Mouse (Mus musculus) CH12.LX (cell line): ENCODE measurements at regions not wholly inside any gene's neighbourhood (a gene's known extent, or its start where the extent isn't known, plus 50 kb on each side); places are given as distances from the start of the nearest gene placed in this dataset.

Source experiments
- DNase-seq: peaks from one replicate; pipeline ENCODE4 v3.0.0-alpha.2; 2013; ENCODE audit errors: extremely low read depth
- H3K27ac ChIP-seq: 2 replicates; pipeline ENCODE4 v1.5.1; 2012; ENCODE audit warnings: low read depth, mild to moderate bottlenecking, control low read depth, moderate library complexity; ENCODE audit not compliant: insufficient read depth
- H3K27me3 ChIP-seq: replicated peaks from 2 replicates; pipeline ENCODE3; 2012; ENCODE audit warnings: inconsistent platforms
- H3K36me3 ChIP-seq, 2 experiments: replicated peaks in 1 of 2; 2 replicates each; pipeline versions ENCODE3 to v1.6.1; 2012; ENCODE audit warnings: inconsistent platforms in 1 of 2, low read length in 1 of 2, mild to moderate bottlenecking in 1 of 2, mixed read lengths in 1 of 2, moderate library complexity in 1 of 2; ENCODE audit not compliant: control insufficient read depth in 1 of 2, insufficient read depth in 1 of 2
- H3K4me1 ChIP-seq, 2 experiments: 2 replicates each; pipeline ENCODE4 v1.6.1; 2012; ENCODE audit warnings: inconsistent platforms in 1 of 2, moderate library complexity in 1 of 2; ENCODE audit not compliant: insufficient read depth in 2 of 2, control insufficient read depth in 1 of 2
- H3K4me2 ChIP-seq: 2 replicates; pipeline ENCODE4 v1.6.1; 2012; ENCODE audit warnings: low read depth, mild to moderate bottlenecking, control low read depth; ENCODE audit not compliant: poor library complexity, insufficient read depth, severe bottlenecking
- H3K4me3 ChIP-seq, 3 experiments: fragments of 150-350 bp in 1 of 3; sonication (generic) in 1 of 3; replicated peaks in 1 of 3; 2 replicates each; pipeline versions ENCODE3 to v1.5.1; 2011 to 2012; ENCODE audit warnings: low read depth in 2 of 3, low read length in 2 of 3, mild to moderate bottlenecking in 2 of 3, moderate library complexity in 2 of 3, control low read depth in 1 of 3, improper control_type of control experiment in 1 of 3, inconsistent platforms in 1 of 3, mixed read lengths in 1 of 3; ENCODE audit not compliant: poor library complexity in 1 of 3
- H3K79me2 ChIP-seq: replicated peaks from 2 replicates; pipeline ENCODE4 v1.6.1; 2012; ENCODE audit warnings: mild to moderate bottlenecking, moderate library complexity; ENCODE audit not compliant: control insufficient read depth, poor library complexity, insufficient read depth, severe bottlenecking; ENCODE audit errors: extremely low read depth
- H3K9ac ChIP-seq: 2 replicates; pipeline ENCODE4 v1.6.1; 2012; ENCODE audit warnings: low read depth, mild to moderate bottlenecking, control low read depth, moderate library complexity; ENCODE audit not compliant: insufficient read depth
- H3K9me3 ChIP-seq: replicated peaks from 2 replicates; pipeline ENCODE3; 2012; ENCODE audit warnings: low read length, inconsistent platforms, mixed read lengths
- CHD1 ChIP-seq: IDR thresholded peaks from 2 replicates; pipeline ENCODE4 v1.6.1; 2012; ENCODE audit warnings: low read depth, low read length, improper control_type of control experiment, inconsistent platforms
- CHD2 ChIP-seq: IDR thresholded peaks from 2 replicates; pipeline ENCODE4 v1.6.1; 2011; ENCODE audit warnings: low read length, improper control_type of control experiment
- CTCF ChIP-seq, 2 experiments: IDR thresholded peaks in 1 of 2; conservative IDR thresholded peaks in 1 of 2; 2 replicates each; pipeline ENCODE4 v1.5.1; 2011 to 2012; ENCODE audit warnings: low read depth in 2 of 2, low read length in 2 of 2, improper control_type of control experiment in 1 of 2, inconsistent platforms in 1 of 2, mild to moderate bottlenecking in 1 of 2, moderate library complexity in 1 of 2
- E2F4 ChIP-seq: IDR thresholded peaks from 2 replicates; pipeline ENCODE4 v1.6.1; 2011; ENCODE audit warnings: low read depth, low read length, improper control_type of control experiment; ENCODE audit not compliant: insufficient replicate concordance
- ELF1 ChIP-seq: IDR thresholded peaks from 2 replicates; pipeline ENCODE4 v1.6.1; 2014; ENCODE audit warnings: low read depth, mild to moderate bottlenecking, inconsistent platforms, low read length, improper control_type of control experiment
- EP300 ChIP-seq: IDR thresholded peaks from 2 replicates; pipeline ENCODE4 v1.6.1; 2011; ENCODE audit warnings: low read length, improper control_type of control experiment
- ETS1 ChIP-seq: conservative IDR thresholded peaks from 2 replicates; pipeline ENCODE4 v1.6.1; 2012; ENCODE audit warnings: low read depth, mild to moderate bottlenecking, inconsistent platforms, low read length, improper control_type of control experiment, moderate library complexity
- GABPA ChIP-seq: IDR thresholded peaks from 2 replicates; pipeline ENCODE4 v1.6.1; 2012; ENCODE audit warnings: low read depth, low read length, improper control_type of control experiment, inconsistent platforms; ENCODE audit not compliant: insufficient replicate concordance
- HCFC1 ChIP-seq: IDR thresholded peaks from 2 replicates; pipeline ENCODE4 v1.6.1; 2012; ENCODE audit warnings: low read depth, mild to moderate bottlenecking, inconsistent platforms, low read length, improper control_type of control experiment
- IRF4 ChIP-seq: IDR thresholded peaks from 2 replicates; pipeline ENCODE4 v1.6.1; 2014; ENCODE audit warnings: low read depth, mild to moderate bottlenecking, inconsistent platforms, low read length, improper control_type of control experiment
- JUN ChIP-seq: IDR thresholded peaks from 2 replicates; pipeline ENCODE4 v1.6.1; 2011; ENCODE audit warnings: low read depth, mild to moderate bottlenecking, low read length, improper control_type of control experiment, moderate library complexity; ENCODE audit not compliant: insufficient read depth
- JUND ChIP-seq: conservative IDR thresholded peaks from 2 replicates; pipeline ENCODE4 v1.6.1; 2011; ENCODE audit warnings: low read depth, low read length, improper control_type of control experiment
- KAT2A ChIP-seq: IDR thresholded peaks from 2 replicates; pipeline ENCODE4 v1.6.1; 2012; ENCODE audit warnings: low read length, improper control_type of control experiment, inconsistent platforms; ENCODE audit not compliant: insufficient replicate concordance
- MAFK ChIP-seq: IDR thresholded peaks from 2 replicates; pipeline ENCODE4 v1.6.1; 2011; ENCODE audit warnings: low read length, improper control_type of control experiment; ENCODE audit not compliant: insufficient replicate concordance
- MAX ChIP-seq: IDR thresholded peaks from 2 replicates; pipeline ENCODE4 v1.6.1; 2011; ENCODE audit warnings: low read length, improper control_type of control experiment
- MAZ ChIP-seq: IDR thresholded peaks from 2 replicates; pipeline ENCODE4 v1.6.1; 2012; ENCODE audit warnings: low read depth, mild to moderate bottlenecking, inconsistent platforms, low read length, improper control_type of control experiment, moderate library complexity
- MYC ChIP-seq: IDR thresholded peaks from 2 replicates; pipeline ENCODE4 v1.6.1; 2011; ENCODE audit warnings: low read depth, mild to moderate bottlenecking, improper control_type of control experiment, low read length
- PAX5 ChIP-seq: IDR thresholded peaks from 2 replicates; pipeline ENCODE4 v1.6.1; 2012; ENCODE audit warnings: low read length, inconsistent platforms, mixed read lengths
- POLR2AphosphoS2 ChIP-seq: IDR thresholded peaks from 2 replicates; pipeline ENCODE4 v1.6.1; 2011; ENCODE audit warnings: low read depth, low read length, improper control_type of control experiment
- SIN3A ChIP-seq: IDR thresholded peaks from 2 replicates; pipeline ENCODE4 v1.6.1; 2012; ENCODE audit warnings: low read length, improper control_type of control experiment, inconsistent platforms
- SMC3 ChIP-seq: IDR thresholded peaks from 2 replicates; pipeline ENCODE4 v1.6.1; 2011; ENCODE audit warnings: low read depth, low read length, improper control_type of control experiment
- USF1 ChIP-seq: IDR thresholded peaks from 2 replicates; pipeline ENCODE4 v1.6.1; 2014; ENCODE audit warnings: low read depth, mild to moderate bottlenecking, inconsistent platforms, low read length, improper control_type of control experiment
- ZC3H11A ChIP-seq: IDR thresholded peaks from 2 replicates; pipeline ENCODE4 v1.6.1; 2012; ENCODE audit warnings: low read depth, mild to moderate bottlenecking, inconsistent platforms, low read length, improper control_type of control experiment
- ZMIZ1 ChIP-seq: IDR thresholded peaks from 2 replicates; pipeline ENCODE4 v1.6.1; 2012; ENCODE audit warnings: low read depth, mild to moderate bottlenecking, inconsistent platforms, low read length, improper control_type of control experiment
- dilution Hi-C: fragments of 300-500 bp; cut with MboI; formaldehyde crosslinking; loops from 2 replicates; pipeline ENCODE4 v1.14.3; 2020; ENCODE audit warnings: low sequenced_read_pairs; ENCODE audit not compliant: extremely low pct_unique_long_range_greater_than_20kb, extremely low pct_ligation_motif_present
- in situ Hi-C: fragments of 300-500 bp; cut with MboI; formaldehyde crosslinking; loops from 3 replicates; pipeline ENCODE4 v1.14.3; 2019; ENCODE audit warnings: low sequenced_read_pairs, low pct_ligation_motif_present, low pct_unique_long_range_greater_than_20kb, mixed read lengths

DNA sequence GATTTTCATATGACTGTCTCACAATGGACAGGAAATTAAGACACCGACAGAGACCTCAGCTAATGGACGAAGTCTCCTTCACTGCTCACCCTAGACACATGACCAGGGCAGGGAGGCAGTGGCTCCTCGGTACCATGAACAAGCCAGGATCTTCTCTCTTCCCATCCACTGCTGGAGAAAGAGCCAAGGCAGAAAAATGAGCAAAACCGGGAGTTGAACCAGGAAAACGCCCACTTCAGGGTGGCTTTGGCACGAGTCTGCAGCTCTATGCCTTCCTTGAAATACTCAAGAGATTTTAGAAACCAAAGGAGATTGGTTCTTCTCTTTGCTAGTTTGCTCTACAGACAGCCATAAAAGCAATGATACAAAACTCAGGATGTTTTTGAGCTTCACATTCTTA lies 172.3 kb downstream of the Drd1 start:
- H3K79me2 ChIP-seq: no peaks in the 10 kb centered on the region
- H3K4me3 ChIP-seq: no peak overlapping the region
- no peaks in the 10 kb centered on the region for H3K4me1 ChIP-seq
- peaks cover 73% of the 10 kb centered on the region for H3K27me3 ChIP-seq
- TF ChIP-seq CHD1 (no peak), USF1 (no peak), EP300 (no peak), ZC3H11A (no peak), CHD2 (no peak), MAFK (no peak), SIN3A (no peak), ETS1 (no peak), SMC3 (no peak)
- TF ChIP-seq, all 38 proteins: peak for 0
- H3K9ac ChIP-seq: no peak overlapping the region
- dilution Hi-C loops: no loop called here
- DNase-seq: no peak
- no peaks in the 10 kb centered on the region for H3K36me3 ChIP-seq
- no peak overlapping the region for H3K27ac ChIP-seq
- in situ Hi-C loops: no loop called here
- peaks cover 7% of the 10 kb centered on the region for H3K9me3 ChIP-seq
- H3K4me2 ChIP-seq: no peak overlapping the region

DNA sequence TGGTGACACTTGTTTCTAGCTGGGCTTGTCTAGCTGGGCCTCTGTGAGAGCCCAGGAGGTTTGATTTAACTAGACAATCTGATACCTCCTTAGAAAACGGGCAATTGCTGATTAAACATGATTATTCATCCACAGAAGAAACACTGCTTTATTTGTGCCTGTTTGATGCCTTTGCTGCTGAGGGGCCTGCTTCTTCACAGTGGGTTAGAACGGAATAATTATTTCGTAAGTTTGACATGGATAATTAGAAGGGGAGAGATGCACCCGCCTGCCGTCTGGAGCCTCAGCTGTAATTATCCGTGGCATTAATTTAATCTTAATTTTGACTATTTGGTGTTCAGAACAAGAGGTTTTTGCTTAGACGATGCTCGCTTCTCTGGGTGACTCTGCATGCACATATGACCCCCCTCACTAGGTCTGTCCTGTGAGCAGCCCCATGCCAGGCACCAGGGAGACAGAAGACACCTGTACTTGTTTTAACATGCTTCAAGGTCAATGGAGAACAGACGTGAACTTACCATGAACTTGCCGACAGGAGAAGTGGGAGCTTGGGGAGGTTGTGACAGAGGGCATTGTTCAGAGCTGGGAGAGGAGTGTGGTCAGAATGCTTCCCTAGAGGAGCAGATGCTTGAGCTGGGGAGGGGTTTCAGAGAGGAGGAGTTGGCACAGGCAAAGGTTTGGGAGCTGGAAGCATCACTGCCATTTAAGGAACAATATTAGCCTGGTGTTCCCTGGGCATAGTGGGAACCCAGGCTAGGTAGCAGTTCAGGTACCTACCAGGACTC lies 174.8 kb downstream of the Drd1 start:
- TF ChIP-seq ETS1 (no peak), SIN3A (no peak), JUN (no peak), JUND (no peak), CHD2 (no peak), KAT2A (no peak), USF1 (no peak), ZC3H11A (no peak)
- Histone ChIP-seq H3K27me3 (peaks cover 63% of the 10 kb centered on the region), H3K4me3 (no peak overlapping the region), H3K9me3 (peaks cover 11% of the 10 kb centered on the region), H3K79me2 (no peaks in the 10 kb centered on the region), H3K27ac (no peak overlapping the region), H3K4me1 (no peaks in the 10 kb centered on the region), H3K9ac (no peak overlapping the region), H3K4me2 (no peak overlapping the region), H3K36me3 (no peaks in the 10 kb centered on the region)
- in situ Hi-C loops (no loop called here), dilution Hi-C loops (no loop called here)
- no peak for DNase-seq

DNA sequence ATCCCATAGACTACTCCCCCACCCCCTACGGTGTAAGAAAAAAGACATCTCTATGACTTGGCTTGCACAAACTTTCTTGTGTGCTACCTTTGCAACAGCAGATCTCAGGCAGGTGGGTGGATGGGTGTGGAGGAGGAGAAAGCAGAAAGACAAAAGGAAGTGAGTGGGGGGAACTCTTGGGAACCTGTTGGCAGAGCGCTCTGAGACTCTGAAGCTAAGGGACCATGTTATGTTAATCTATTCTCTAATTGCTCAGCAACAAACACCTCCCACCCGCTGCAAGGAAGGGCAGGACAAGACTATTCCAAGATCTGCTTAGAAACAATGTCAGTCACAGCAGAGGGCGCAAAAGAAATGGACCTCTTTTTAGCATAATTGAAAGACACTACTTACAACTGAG lies 180.0 kb downstream of the Drd1 start:
- H3K4me1 ChIP-seq: no peaks in the 10 kb centered on the region
- no peak overlapping the region for H3K4me2 ChIP-seq
- TF ChIP-seq POLR2AphosphoS2 (no peak), SMC3 (no peak), ZC3H11A (no peak), CTCF (conservative IDR thresholded peaks at IDR 0.05 in 1 of 2, IDR thresholded peaks at IDR 0.05 in 1 of 2; ENCODE audit: low read depth in 2 of 2, low read length in 2 of 2) (no peak), E2F4 (no peak), MAX (no peak), PAX5 (no peak), ZMIZ1 (no peak), EP300 (no peak), JUND (no peak), MAZ (no peak), GABPA (no peak), USF1 (no peak), ELF1 (no peak), HCFC1 (no peak), MYC (no peak), IRF4 (no peak), MAFK (no peak), ETS1 (no peak)
- DNase-seq: no peak
- peaks cover 44% of the 10 kb centered on the region for H3K27me3 ChIP-seq
- dilution Hi-C loops (no loop called here), in situ Hi-C loops (no loop called here)
- no peak overlapping the region for H3K9ac ChIP-seq
- H3K79me2 ChIP-seq: no peaks in the 10 kb centered on the region
- peaks cover 17% of the 10 kb centered on the region for H3K9me3 ChIP-seq
- H3K27ac ChIP-seq: no peak overlapping the region
- no peak overlapping the region for H3K4me3 ChIP-seq
- H3K36me3 ChIP-seq: no peaks in the 10 kb centered on the region
